Mouse (Mus musculus) T-helper 17 cell (primary cell): ENCODE results near the gene Zfp831.

Source experiments
- in situ Hi-C, 2 experiments: fragments of 300-600 bp; cut with MboI, MseI; formaldehyde crosslinking; loops; 1 replicate in 1 of 2; 2 replicates in 1 of 2; pipeline ENCODE4 v1.15.1; 2025; ENCODE audit warnings: high pct_unique_total_duplicates in 2 of 2

The Zfp831 gene

DNA sequence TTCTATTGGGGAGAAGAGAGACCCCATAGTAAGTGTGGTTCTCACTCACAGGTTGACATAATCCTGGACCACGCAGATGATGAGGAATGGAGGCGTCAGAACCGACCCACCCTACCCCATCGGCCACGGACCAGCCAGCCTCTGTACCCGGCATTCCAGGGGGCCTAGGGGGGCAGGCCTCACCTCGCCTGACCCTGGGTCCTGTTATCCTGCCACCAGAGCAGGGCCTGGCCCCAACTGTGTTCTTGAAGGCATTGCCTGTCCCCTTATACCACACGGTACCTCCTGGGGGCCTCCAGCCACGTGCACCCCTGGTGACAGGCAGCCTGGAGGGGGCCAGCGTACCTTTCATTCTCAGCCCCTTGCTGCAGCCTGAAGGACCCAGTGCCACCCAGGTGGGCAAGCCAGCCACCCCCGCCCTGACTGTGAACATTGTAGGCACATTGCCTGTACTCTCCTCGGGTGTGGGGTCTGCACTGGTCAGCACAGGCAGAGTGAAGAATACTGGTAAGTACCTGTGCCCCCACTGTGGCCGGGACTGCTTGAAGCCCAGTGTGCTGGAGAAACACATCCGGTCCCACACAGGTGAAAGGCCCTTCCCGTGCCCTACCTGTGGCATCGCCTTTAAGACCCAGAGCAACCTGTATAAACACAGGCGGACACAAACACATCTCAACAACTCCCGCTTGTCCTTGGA is at the start of gene Zfp831:
Gene Zfp831 (plus strand): TSS at position 87 of the 697 bp plus-strand sequence.
- in situ Hi-C loops, result no loop called here

DNA sequence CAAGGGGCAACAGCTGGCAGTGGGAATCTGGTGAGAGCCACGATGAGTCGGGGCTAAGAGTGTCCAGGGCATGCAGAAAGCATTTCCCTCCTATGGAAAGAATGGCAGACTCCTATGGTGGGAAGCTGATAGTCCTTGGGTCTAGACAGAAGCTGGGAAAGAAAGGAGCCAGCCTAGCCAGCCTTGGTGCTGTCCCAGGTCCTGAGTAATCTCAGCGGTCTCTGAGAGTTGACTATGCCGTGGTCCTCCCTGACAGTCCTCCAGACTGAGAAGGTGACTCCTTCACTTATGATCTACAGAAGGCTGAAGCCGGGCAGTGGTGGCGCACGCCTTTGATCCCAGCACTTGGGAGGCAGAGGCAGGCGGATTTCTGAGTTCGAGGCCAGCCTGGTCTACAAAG is 48.4 kb upstream of the Zfp831 start:
- in situ Hi-C loops, result loop anchor here in 1 of 2 experiments (25.0 kb wide), 1 partner anchor 1233 kb away; no protein-coding TSS in a partner anchor

DNA sequence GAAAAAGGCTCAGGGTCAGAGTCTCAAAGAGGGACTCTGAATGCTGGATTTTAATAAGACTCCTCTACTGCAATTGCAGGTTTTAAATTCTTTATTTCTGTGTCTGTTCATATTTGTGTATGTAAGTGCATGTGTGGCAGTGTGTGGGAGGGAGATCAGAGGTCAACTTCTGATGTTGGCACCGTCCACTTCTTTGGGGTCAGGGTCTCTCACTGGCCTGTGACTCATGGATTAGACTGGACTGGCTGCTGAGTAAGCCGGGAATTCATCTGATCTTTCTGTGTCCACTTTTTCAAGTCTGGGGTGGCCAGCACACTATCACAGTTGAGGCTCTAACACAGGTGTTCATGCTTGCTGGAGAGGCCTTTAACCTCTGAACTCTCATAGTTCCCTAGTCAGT is 47.7 kb upstream of the Zfp831 start:
- in situ Hi-C loops, result loop anchor here in 1 of 2 experiments (25.0 kb wide), 1 partner anchor 1233 kb away; no protein-coding TSS in a partner anchor

DNA sequence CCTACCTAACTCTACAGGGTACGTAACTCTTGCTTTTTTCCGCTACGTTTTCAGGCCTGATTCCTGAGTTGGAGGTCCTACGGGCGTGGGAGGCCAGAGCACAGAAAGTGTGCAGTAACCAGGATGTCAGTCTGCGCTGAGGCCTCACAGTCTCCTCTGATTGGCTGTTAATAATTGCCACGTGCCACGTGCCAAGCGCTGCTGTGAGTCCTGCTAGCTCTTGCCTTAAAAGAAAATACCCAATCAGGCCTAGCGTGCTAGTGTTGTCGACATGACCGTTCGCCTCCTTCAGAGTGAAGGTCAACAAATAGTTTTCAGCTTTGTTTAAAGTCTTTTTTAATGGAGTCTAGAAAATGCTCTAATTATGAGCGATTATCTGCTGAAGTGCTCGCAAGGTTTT is 46.9 kb upstream of the Zfp831 start:
- in situ Hi-C loops, result loop anchor here in 1 of 2 experiments (25.0 kb wide), 1 partner anchor 1234 kb away; no protein-coding TSS in a partner anchor

DNA sequence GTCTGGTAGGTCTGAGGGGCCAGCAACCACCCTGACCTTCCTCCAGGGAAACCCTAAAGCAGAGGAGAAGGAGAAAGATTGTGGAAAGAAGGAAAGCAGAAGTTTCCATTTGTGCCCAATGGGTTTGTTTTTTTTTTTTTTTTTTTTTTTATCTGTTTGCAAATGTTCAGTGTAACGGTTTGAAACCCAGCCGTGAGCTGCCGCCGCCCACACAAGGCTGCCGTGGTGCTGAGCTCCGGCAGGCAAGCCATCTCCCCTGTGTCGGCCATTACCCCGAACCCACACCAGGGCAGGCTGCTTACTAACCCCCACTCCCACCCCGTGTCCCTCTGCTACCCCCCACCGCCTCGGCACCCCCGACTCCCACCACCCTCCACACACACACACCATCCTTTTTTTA is 44.9 kb upstream of the Zfp831 start:
- in situ Hi-C loops, result loop anchor here in 1 of 2 experiments (25.0 kb wide), 1 partner anchor 1236 kb away; no protein-coding TSS in a partner anchor

DNA sequence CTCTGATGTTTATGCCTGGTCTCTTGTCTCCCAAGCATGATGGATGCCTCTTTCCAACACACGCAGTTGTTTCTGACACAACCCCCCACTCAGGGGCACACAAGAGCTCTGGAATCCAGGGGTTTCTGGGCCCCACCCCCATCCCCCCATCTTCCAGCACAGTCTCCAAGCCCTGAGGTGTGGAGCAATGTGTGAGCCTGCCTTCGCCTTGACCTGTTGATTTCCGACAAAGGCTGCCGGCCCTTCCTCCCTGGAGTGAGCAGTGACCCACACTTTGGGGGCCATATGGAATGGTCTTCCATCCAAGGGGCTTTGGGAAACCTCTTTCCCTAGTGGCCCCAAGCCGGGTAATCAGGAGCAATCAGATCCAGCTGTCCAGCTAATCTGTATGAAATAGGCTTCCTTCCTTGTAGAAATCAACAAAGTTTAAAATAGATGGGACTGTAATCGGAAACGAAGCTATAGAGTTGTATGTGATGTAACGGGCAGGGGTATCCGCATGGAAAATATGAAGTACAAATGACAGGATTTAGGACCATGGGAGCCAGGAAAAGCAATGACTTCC is 44.2 kb upstream of the Zfp831 start:
- in situ Hi-C loops, result loop anchor here in 1 of 2 experiments (25.0 kb wide), 1 partner anchor 1237 kb away; no protein-coding TSS in a partner anchor

DNA sequence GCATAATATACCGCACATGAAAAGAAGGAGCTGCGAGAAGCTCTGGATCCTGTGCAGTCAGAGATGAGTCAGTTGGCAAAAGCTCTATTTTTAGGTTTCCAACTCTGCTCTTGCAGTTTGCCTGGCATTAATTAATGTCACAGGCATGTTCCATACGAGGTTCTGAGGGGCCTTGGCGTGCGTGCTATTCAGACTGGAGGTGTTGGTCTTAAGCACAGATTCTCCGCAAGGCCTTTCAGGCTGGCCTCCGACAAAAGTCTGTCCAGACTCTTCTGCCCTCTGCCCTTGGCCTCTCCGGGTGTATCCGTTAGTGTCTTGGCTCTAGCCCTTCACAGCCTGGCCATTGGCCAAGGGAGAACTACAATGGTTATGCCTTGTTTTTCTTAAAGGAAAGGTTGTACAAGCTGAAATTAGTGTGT is 43.5 kb upstream of the Zfp831 start:
- in situ Hi-C loops, result loop anchor here in 1 of 2 experiments (25.0 kb wide), 1 partner anchor 1238 kb away; no protein-coding TSS in a partner anchor

DNA sequence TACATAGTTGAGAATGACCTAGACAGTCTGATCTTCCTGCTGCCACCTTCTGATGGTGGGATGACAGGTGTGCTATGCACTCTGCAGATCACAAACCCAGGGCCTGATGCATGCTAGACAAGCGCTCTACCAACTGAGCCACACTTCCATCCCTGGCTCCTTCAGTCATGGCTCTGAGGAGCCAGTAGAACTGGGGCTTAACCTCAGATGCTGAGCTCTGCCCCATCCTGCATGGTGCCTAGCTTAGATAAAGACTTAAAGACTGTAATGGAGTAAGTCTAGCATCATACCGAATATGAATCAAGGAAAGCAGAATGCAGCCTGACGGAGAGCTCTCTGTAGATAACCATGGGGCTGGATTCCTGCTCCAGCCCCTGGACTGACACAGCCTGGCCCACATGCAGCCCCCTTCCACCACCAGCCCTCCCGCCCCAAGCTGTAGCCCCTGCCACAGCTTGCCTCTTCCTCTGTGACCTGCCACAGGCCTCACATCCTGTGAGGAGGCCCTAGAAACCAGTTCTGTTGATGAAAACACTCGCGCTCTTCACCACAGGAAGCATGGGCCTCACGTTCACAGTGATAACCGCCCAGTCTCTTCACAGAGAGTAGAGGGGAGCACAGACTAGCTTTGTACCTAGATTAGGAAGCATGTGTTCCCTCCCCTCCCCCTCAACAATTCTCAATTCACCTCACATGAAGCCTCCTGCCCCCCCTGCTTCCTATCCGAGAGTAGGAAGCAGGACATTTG is 41.2 kb upstream of the Zfp831 start:
- in situ Hi-C loops, result no loop called here

DNA sequence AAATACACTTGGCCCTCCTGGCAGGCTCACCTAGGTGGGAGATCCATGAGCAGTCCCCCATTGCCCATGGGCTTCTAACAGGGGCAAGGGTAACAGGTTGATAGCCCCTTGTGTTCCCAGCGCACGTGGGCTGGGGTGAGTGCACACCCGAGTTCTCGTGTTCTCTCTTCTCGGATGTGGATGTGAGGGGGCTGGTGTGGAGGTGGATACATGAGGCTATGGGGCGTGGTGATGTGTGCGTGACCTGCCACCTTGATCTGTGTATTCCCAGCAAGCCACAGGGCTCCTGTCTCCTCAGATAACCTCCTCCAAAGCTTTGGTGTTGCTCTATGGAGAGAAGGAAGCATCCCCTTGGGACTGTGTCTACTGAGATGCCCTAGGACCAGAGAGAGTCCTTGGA is 40.0 kb upstream of the Zfp831 start:
- in situ Hi-C loops, result no loop called here

DNA sequence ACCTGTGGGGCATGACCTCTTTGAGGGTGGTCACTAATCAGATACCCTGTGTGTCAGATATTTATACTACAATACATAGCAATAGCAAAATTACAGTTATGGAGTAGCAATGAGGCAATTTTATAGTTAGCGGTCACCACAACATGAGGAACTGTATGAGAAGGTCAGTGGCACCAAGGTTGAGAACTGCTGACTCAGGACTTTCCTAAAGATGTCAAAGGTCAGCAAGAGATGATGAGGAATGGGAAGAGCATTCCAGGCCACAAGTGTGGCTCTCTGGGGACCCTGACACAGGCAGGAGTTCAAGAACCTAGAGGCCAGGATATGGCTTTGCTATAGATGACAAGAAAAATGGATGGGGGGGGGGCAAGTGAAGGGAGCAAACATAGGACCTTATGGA is 38.3 kb upstream of the Zfp831 start:
- in situ Hi-C loops, result no loop called here

DNA sequence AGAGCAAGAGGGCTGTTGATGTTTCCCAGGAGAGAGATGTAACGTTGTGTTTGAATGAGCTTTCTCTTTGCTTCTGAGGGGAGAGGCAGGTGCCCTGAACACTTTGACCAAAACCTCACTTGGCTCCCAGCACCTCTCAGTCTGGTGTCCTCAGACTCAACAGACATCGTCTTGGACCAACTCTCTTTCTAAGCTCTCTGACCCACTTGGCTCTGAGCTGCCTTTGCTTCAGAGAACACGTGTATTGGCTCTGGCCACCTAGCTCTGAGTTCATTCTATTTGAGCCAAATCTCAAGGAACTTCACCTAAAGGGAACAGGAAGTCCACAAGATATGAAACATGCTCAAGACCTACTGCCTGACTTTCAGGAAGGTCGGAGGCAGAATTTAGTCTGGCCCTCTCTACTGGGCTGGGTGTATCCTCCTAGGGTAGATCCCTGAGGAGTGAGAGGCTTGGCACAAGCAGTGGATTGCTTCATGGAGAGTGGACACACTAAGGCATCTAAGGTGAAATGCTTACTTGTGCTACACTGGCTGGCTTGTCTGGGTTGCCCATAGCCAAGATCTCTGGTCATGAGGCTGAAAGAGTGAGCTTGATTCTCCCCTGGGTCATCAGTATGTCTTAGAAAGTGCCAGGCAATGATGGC is 37.8 kb upstream of the Zfp831 start:
- in situ Hi-C loops, result no loop called here

DNA sequence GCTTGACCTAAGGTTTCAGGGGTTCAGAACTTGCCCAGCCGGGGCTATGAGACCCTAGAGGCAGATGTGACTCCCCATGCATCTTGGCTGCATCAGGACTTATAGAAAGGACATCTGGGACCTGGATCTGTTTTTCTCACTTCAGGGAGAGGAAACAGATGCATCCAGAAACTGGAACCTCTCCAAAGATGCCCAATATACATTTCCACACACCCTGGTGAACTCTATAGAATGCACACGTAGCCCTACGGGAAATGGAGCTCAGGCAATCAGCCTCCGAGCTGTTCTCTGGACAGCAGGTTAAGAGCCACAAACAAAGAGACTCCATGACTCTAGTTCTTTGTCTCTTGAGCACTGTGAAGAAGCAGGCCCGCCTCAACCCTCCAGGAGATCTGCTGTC is 37.0 kb upstream of the Zfp831 start:
- in situ Hi-C loops, result no loop called here

DNA sequence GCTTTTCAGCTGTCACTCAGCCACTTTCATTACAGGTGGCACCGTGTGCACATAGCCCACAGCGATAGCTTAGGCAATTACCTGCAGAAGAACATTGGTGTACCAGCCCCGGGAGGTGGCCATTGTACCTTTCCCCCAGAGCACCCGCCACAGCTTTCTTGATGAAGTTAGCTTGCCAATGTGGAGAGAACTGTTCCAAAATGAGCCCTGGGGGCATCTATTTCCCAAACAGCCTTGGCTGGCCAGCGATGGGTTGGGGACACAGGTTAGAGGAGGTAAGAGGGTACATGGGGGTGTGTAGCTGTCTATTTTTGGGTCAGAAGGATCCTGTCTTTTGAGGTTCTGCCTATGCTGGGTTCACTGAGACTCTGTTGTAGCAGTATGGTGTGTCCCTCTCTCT is 33.4 kb upstream of the Zfp831 start:
- in situ Hi-C loops, result no loop called here

DNA sequence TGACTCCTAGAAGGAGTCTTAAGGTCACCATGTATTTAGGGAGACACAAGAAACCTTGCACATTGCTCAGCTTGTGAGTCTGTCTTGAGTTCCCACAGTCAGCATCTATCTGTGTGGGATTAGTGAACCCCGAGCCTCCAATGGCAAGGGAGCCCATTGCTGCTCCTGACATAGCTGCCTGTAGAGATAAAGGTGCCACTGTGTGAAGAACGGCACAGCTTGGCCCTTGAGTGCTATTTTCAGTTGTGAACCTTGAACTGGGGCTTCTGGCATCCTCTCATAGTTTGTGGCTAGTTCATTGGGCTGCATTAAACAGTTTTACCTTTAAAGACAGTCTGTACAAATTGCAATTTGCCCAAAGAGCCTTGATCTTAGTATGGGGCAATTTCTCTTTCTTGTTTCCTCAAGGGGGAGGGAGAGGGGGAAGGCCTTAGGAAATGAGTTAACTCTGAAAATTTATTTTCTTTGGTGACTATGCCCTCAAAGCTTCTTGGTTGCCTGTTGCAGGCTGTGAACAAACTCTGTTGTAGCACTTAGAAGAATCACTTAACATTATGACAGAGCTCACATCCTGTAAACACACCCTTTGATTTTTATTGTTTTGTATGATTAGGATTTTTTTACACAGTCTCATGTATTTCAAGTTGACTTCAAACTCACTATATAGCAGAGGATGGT is 30.8 kb upstream of the Zfp831 start:
- in situ Hi-C loops, result no loop called here

DNA sequence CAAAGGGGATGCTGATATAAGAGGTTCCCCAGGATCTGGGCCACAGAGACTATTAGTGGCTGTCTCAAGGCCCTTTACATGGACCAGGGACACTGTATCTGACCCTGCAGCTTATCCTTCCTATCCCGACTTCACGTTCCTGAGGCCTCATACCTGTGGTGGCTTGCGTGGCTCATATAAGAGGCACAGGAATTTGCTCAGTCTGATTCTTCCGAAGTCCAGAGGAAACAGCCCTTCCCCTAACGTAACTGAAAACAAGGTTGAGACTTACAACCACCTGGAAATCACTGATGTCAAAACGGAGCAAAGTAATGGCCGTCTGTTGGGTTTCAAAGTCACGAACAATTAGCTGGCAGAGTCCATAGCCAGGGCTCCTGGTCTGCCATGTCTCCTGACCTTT is 30.1 kb upstream of the Zfp831 start:
- in situ Hi-C loops, result no loop called here

DNA sequence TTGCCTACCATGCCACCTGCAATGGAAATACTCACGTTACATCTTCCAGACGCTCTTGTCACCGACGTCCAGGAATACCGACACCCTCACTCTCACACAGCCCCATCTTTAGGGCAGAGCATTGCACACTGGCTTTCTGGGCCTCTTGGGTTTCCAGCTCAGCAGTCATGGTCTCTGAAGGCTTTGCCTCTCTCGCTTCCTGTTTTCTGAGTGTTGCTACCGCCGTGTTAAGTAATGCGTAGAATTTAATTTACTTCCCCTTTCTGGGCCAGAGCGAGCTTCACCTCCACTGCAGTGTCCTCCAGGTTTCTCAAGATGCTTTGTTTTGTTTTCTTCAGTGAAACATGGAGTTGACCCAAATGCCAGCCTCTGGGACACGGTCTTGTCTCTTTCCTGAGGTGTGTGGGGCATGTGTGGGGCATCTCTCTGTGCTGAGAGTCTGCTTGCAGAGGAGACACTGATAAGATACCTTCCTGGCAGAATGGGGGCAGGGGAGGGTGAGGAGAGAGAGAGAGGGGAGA is 29.4 kb upstream of the Zfp831 start:
- in situ Hi-C loops, result no loop called here

DNA sequence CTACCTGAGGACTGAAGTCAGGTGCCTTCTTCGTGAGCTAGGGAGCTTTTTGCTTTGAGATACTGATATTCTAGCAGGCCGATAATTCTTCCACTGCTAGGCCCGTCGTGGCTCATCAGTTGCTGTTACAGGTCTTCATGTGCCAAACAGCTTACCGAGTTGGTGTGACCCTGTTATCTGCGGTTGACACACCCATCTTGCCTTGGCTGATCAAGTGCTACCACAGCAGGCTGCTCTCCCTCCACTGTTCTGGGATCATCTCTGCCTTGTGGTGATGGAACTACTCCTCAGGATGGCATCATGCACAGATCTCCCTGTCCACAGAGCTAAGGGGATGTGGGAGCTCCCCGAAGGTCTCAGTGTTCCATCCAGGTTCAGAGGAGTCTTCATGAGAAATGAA is 21.5 kb upstream of the Zfp831 start:
- in situ Hi-C loops, result loop anchor here in 1 of 2 experiments (5.0 kb wide), 1 partner anchor 1465 kb away; no protein-coding TSS in a partner anchor

DNA sequence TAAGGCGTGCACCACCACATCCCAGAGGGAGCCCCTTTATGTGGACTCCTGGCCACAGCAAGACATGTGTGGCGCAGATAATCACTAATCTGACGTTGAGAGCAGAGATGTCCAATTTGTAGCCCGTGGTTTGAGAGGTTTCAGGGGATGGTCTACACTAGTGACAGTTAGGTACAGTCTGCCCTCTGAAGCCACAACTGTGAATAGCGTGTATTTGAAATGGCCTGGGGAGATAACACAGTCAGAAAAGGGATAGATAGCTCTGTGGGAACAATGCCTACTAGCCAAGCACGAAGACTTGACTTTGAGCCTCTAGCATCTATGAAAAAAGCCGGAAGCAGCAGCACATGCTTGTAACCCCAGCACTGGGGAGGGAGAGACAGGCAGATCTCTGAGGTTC is 18.9 kb upstream of the Zfp831 start:
- in situ Hi-C loops, result loop anchor here in 1 of 2 experiments (5.0 kb wide), 1 partner anchor 1467 kb away; no protein-coding TSS in a partner anchor

DNA sequence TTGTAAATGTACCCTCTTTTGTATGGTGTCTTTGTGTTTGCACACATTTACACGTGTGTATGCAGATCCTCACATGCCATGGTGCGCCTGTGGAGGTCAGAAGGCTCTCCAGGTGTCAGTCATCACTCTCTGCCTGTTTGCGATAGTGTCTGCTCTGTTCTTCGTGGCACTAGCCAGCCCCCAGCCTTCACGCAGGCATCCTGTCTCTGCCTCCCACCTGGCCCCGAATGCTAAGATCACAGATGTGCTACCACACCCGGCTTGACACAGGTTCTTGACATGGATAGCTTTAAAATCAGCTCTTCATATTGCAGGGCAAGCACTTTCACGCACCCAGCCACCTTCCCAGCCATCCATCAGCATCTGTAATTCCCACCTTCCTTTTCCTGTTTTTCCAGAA is 16.3 kb upstream of the Zfp831 start:
- in situ Hi-C loops, result no loop called here

DNA sequence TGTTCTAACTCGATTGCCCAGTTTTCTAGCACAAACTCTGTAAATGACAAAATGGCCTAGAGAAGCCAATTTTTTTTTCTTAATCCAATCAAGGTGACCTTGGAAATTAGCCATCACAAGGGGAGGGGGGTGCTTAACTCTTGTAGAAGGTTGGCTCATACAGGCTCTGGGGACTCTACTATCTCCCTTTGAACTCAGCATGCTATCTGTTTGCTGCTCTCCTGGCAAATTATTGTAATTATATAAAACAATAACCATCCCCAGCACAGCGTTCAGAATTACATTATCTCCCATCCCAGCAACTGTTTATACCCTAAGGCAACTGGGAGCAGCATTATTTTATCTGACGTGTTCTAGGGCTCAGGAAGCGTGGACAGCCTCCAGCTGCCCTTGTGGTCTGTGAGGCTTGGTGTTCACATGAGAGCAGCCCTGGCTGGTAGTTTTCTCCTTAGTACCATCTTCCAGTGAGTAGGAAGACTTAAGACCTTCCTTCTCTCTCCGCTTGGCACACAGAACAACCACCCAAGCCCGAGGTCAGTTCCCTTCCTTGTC is 14.0 kb upstream of the Zfp831 start:
- in situ Hi-C loops, result no loop called here

DNA sequence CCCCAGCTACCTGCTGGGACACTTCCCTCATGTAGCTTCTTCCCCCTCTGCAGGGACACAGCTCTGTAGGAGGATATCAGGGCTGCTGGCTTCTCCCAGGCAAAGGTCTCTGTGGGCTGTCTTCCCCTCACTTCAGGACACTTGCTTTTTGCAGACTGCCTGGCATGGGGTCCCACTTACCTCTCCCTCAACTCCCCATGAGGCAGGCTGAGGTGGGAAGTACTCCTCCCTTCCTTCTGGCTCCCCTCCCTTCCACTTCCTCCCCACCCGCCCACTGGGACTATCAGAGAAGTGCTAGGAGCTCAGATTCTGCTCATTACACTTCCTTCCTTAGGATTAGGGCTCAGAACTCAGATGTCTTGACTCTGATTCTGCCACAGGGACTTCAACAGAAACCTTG is 6.6 kb upstream of the Zfp831 start:
- in situ Hi-C loops, result no loop called here
